Mouse (Mus musculus): ENCODE measurements at regions not wholly inside any gene's neighbourhood (a gene's known extent, or its start where the extent isn't known, plus 50 kb on each side); places are given as distances from the start of the nearest gene placed in this dataset.

DNA sequence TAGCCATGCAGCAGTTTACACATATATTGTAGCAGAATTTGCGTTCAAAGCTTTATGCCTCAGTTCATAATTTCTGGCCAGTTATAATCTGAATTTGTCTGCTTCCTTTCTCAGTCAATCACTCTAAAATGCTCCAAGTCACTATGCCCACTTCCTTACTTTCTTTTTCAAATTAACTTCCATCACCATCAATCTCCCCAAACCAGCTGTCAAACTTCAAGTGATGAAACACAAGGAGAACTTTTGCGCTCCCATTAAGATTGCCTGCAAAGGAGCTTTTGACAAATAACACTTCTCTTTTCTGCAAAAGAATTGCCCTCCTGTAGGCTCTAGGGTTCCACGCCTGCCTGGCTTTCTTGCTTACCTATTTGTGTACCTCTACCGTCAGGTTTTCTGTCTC, 50.6 kb upstream of the Pou1f1 start:
- no peak for TF ChIP-seq CTCF (IDR thresholded peaks at IDR 0.05; ENCODE audit: low read depth)
- no peak for TF ChIP-seq EP300 (IDR thresholded peaks at IDR 0.05; ENCODE audit: low read depth)

Data from liver, postnatal 0 days (tissue).